8 mouse cellular contexts compared by ENCODE assay signal in the genomic region with DNA sequence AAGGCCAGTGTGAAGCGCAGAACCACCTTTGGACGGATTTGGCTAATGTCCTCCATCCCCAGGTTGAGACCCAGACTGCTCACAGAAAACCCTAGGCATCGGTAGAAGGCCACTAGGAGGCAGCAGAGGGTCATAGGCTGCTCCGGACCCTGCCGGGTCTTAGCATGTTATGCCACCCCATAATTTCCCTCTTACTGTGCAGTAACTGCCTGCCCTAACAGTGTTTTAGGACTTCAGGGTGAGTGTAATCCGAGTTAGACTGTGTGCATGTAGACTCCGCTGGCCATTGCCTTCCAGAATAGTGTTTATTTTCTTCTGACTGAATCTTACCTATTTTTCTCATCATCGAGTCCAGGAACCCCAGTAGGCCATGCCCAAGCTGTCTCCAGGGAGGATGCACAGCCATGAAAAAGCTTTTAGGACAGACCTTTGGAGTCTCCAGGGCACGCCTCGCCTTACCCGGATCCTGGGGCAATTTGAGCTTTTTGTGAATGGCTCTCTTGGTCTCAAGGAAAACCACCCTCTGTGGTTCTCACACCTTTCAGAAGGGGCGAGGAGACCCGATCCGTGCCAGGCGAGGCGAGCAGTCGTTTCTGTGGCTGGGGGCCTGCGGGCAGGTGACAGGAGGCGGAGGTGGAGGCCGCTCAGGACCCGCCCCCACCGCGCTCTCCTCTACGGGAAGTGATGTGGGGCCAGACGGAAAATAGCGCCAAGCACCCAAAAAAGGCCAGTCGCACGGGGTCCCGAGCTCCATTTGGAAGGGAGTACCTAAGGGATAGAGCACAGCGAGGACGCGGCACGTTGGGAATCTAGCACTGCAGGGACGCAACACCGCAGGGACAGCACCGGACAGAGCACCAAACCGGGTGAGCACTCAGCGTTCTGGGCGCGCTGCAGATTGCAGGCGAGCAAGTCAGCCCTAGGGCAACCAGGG. TPM values are rescaled to one million over a fixed set of nuclear protein-coding genes. Genes with fewer than 3 reads are reported as not detected.
A peak's percentile ranks its signal among the peaks of the same experiment; 100 is the strongest.
DNase-seq lines count a peak whose midpoint lies in the region; ATAC-seq and TF ChIP-seq lines count a peak whose summit lies in the region.

TSS of gene Rab27a (plus strand) at position 709 of the 934 bp plus-strand sequence.

- peak; percentile 72; the same call in 1 of the 2 replicates for TF ChIP-seq EP300 in heart, adult 2 months (IDR thresholded peaks at IDR 0.05; ENCODE audit: insufficient read depth, low read depth, low read length)

- peak within 1 kb of the TSS; percentile 94 for H3K4me2 ChIP-seq in embryonic facial prominence, embryonic 13.5 days
- peak within 1 kb of the TSS; percentile 87 for H3K4me2 ChIP-seq in limb, embryonic 12.5 days
- H3K4me2 ChIP-seq in midbrain, embryonic 14.5 days (ENCODE audit: low read length): peak within 1 kb of the TSS; percentile 88

- H3K4me1 ChIP-seq in embryonic facial prominence, embryonic 13.5 days: peaks cover 25% of the 10 kb centered on the region
- H3K4me1 ChIP-seq in heart, adult 2 months (ENCODE audit: control insufficient read depth, insufficient read depth, low read length): peaks cover 5% of the 10 kb centered on the region
- peaks cover 3% of the 10 kb centered on the region; the same call in 1 of the 2 replicates for H3K4me1 ChIP-seq in kidney, adult 2 months (ENCODE audit: control insufficient read depth, insufficient read depth, low read length)
- H3K4me1 ChIP-seq in limb, embryonic 12.5 days (replicated peaks): peaks cover 30% of the 10 kb centered on the region
- peaks cover 21% of the 10 kb centered on the region for H3K4me1 ChIP-seq in midbrain, embryonic 14.5 days (ENCODE audit: control insufficient read depth, insufficient read depth, low read length)

- no peaks in the 10 kb centered on the region for H3K36me3 ChIP-seq in embryonic facial prominence, embryonic 13.5 days
- no peaks in the 10 kb centered on the region for H3K36me3 ChIP-seq in heart, adult 2 months (ENCODE audit: control insufficient read depth, insufficient read depth, low read length)
- no peaks in the 10 kb centered on the region for H3K36me3 ChIP-seq in kidney, adult 2 months (ENCODE audit: control insufficient read depth, insufficient read depth, low read length)
- no peaks in the 10 kb centered on the region; the same call in 1 of the 2 replicates for H3K36me3 ChIP-seq in limb, embryonic 12.5 days
- no peaks in the 10 kb centered on the region for H3K36me3 ChIP-seq in midbrain, embryonic 14.5 days (ENCODE audit: control insufficient read depth, insufficient read depth, low read length)

- no peaks in the 10 kb centered on the region for H3K9me3 ChIP-seq in embryonic facial prominence, embryonic 13.5 days
- H3K9me3 ChIP-seq in limb, embryonic 12.5 days: no peaks in the 10 kb centered on the region
- H3K9me3 ChIP-seq in midbrain, embryonic 14.5 days (ENCODE audit: control insufficient read depth, low read length): no peaks in the 10 kb centered on the region

- peak; percentile 62 for TF ChIP-seq POLR2A in heart, adult 2 months (IDR thresholded peaks at IDR 0.05; ENCODE audit: insufficient read depth, low read depth, low read length)
- TF ChIP-seq POLR2A in kidney, adult 2 months (IDR thresholded peaks at IDR 0.05; ENCODE audit: low read depth, low read length): no peak

- DNase-seq in 3T3-L1 (ENCODE audit: low read depth, low spot score): peak; percentile 86
- DNase-seq in adrenal gland, postnatal 36 days: peak; percentile 87 to 93
- DNase-seq in heart, adult 2 months: peak; percentile 81 to 82
- DNase-seq in kidney, adult 2 months: peak; percentile 91
- peak; percentile 89 for DNase-seq in midbrain, embryonic 14.5 days
- peak; percentile 63 for DNase-seq in spleen, adult 12 weeks (ENCODE audit: low spot score)

- H3K79me2 ChIP-seq in heart, adult 2 months (replicated peaks; ENCODE audit: control insufficient read depth, insufficient read depth, low read length): no peaks in the 10 kb centered on the region

- intact Hi-C loops in heart, adult 2 months (cut with DNase I): loop anchor here (1.0 to 5.0 kb wide), 4 partner anchors 22 to 77 kb away; partner anchors contain the start of gene Rsl24d1

- WGBS in embryonic facial prominence, embryonic 13.5 days: under 1% methylated on average over 41 of the region's 41 CpGs
- WGBS in heart, adult 2 months: 1% methylated on average over 41 of the region's 41 CpGs
- WGBS in kidney, adult 2 months: 1% methylated on average over 41 of the region's 41 CpGs
- WGBS in limb, embryonic 12.5 days: 1% methylated on average over 41 of the region's 41 CpGs
- 2% methylated on average over 41 of the region's 41 CpGs for WGBS in midbrain, embryonic 14.5 days

- peak; percentile 99 for TF ChIP-seq CTCF in heart, adult 2 months (IDR thresholded peaks at IDR 0.05)
- peak; percentile 93 for TF ChIP-seq CTCF in kidney, adult 2 months (conservative IDR thresholded peaks at IDR 0.05; ENCODE audit: insufficient read depth, insufficient read length, low read depth, low read length)

- peak within 1 kb of the TSS; percentile 41 for H3K27ac ChIP-seq in embryonic facial prominence, embryonic 13.5 days
- peak within 1 kb of the TSS; percentile 64 for H3K27ac ChIP-seq in heart, adult 2 months
- H3K27ac ChIP-seq in kidney, adult 2 months (ENCODE audit: insufficient read depth, low read depth, low read length): peak within 1 kb of the TSS; percentile 14
- no peak within 1 kb of the TSS for H3K27ac ChIP-seq in limb, embryonic 12.5 days
- H3K27ac ChIP-seq in midbrain, embryonic 14.5 days (replicated peaks; ENCODE audit: low read depth, low read length): no peak within 1 kb of the TSS

- peak; percentile 63 for ATAC-seq in embryonic facial prominence, embryonic 13.5 days (ENCODE audit: insufficient number of reproducible peaks, insufficient read depth, low FRiP score, low TSS enrichment, low read depth)
- peak; percentile 72 for ATAC-seq in limb, embryonic 12.5 days (ENCODE audit: insufficient number of reproducible peaks, insufficient read depth, low FRiP score, low TSS enrichment, low read depth)
- ATAC-seq in midbrain, embryonic 14.5 days (ENCODE audit: low FRiP score, low TSS enrichment): peak; percentile 57

- peak within 1 kb of the TSS; percentile 76 for H3K9ac ChIP-seq in embryonic facial prominence, embryonic 13.5 days
- peak within 1 kb of the TSS; percentile 86 for H3K9ac ChIP-seq in heart, adult 2 months (ENCODE audit: low read depth, low read length)
- peak within 1 kb of the TSS; percentile 63 for H3K9ac ChIP-seq in limb, embryonic 12.5 days (replicated peaks)
- H3K9ac ChIP-seq in midbrain, embryonic 14.5 days (replicated peaks; ENCODE audit: low read length): peak within 1 kb of the TSS; percentile 65

- H3K27me3 ChIP-seq in embryonic facial prominence, embryonic 13.5 days: 0 out of 2 replicates have a peak, but pooled peaks cover 3% of the 10 kb centered on the region
- no peaks in the 10 kb centered on the region for H3K27me3 ChIP-seq in heart, adult 2 months (ENCODE audit: control insufficient read depth, insufficient read depth, low read length)
- no peaks in the 10 kb centered on the region for H3K27me3 ChIP-seq in kidney, adult 2 months (replicated peaks; ENCODE audit: control insufficient read depth, insufficient read depth, low read length)
- H3K27me3 ChIP-seq in limb, embryonic 12.5 days: peaks cover 6% of the 10 kb centered on the region; the same call in 1 of the 2 replicates
- no peaks in the 10 kb centered on the region for H3K27me3 ChIP-seq in midbrain, embryonic 14.5 days (ENCODE audit: control insufficient read depth, insufficient read depth, low read length)

- peak within 1 kb of the TSS; percentile 55 for H3K4me3 ChIP-seq in embryonic facial prominence, embryonic 13.5 days
- H3K4me3 ChIP-seq in heart, adult 2 months: peak within 1 kb of the TSS; percentile 47
- H3K4me3 ChIP-seq in kidney, adult 2 months (ENCODE audit: insufficient read depth, low read depth, low read length): peak within 1 kb of the TSS; percentile 63
- H3K4me3 ChIP-seq in limb, embryonic 12.5 days (replicated peaks): peak within 1 kb of the TSS; percentile 52
- H3K4me3 ChIP-seq in midbrain, embryonic 14.5 days (replicated peaks; ENCODE audit: low read depth, low read length): peak within 1 kb of the TSS; percentile 45

RNA-seq across cellular contexts. Expression of gene Rab27a, which starts in this region (rescaled TPM):
- total RNA-seq in adrenal gland, postnatal 36 days (2021): 10 to 100 TPM; 23.2 to 35.5 TPM
- polyA plus RNA-seq in embryonic facial prominence, embryonic 13.5 days (2015; fragmentation: Nextera tagmentation; extraction: Ambion mirVana): 9.7 and 10.1 TPM in 2 replicates
- total RNA-seq in heart, adult 2 months (2021): 1 to 10 TPM; 4.5 to 5.6 TPM
- 2.3 TPM in 2 replicates for polyA plus RNA-seq in heart, adult 2 months (2012; rRNA removed)
- polyA plus RNA-seq in kidney, adult 2 months (2012; rRNA removed): 8.0 and 9.4 TPM in 2 replicates
- 6.8 and 8.0 TPM in 2 replicates for polyA plus RNA-seq in limb, embryonic 12.5 days (2016; fragmentation: Nextera tagmentation; extraction: Ambion mirVana)
- polyA plus RNA-seq in midbrain, embryonic 14.5 days (2014; fragmentation: Nextera tagmentation; extraction: Ambion mirVana): 0.74 and 1.0 TPM in 2 replicates

Comparison
In these comparisons a context has a peak if more than half of its experiments do, and no peak if none do; other contexts are left out.
1. H3K27ac ChIP-seq: peak in embryonic facial prominence, embryonic 13.5 days (single experiment), heart, adult 2 months (single experiment) and kidney, adult 2 months (single experiment); none in limb, embryonic 12.5 days (single experiment) and midbrain, embryonic 14.5 days (single experiment).
2. Peak in every context shown above with its lines, with median percentiles within 50 percentile points of each other: DNase-seq, ATAC-seq, H3K4me2 ChIP-seq, H3K4me3 ChIP-seq and H3K9ac ChIP-seq.